Mouse (Mus musculus): Measurements from ENCODE around the gene Taf6l. TPM values are rescaled to one million over a fixed set of nuclear protein-coding genes. Genes with fewer than 3 reads are reported as not detected.

Gene Taf6l
- polyA plus RNA-seq, 1 experiment from 2014 or later: 17.1 TPM

DNA sequence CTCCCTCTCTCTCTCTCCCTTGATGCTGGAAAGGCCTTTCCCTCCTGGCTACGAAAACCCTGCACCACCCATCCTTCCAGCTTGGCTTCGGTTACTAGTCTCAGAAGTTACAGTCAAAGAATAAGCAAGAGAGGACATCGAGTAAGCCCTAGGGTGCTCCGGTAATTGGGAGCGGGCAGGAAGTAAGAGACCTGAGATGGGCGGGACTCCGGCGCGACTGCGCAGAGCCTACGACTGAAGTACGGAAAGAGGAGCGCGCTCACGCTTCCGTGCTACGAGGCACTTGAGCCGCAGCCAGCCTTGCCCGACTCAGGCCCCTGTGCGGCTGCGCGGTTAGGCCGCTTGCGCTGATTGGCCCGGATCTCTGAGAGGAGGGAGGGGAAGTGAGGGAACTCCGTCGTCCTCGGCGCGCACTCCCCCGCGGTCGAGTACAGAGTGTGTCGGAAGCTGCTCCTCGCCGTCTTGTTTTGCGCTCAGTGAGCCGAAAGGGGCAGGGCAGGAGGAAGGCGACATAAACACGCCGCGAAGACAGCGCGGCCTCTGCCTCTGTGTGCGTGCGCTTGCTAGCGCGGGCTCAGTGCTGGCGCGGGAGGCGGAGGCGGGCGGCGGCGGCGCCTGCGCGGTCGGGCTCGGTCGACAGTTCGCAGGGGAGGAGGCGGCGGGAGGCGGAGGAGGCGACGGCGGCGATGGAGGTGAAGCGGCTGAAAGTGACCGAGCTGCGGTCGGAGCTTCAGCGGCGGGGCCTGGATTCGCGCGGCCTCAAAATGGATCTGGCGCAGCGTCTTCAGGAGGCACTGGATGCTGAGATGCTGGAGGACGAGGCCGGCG is 33.6 kb upstream of the Taf6l start, which contains the start of gene Hnrnpul2:
TSS of gene Hnrnpul2 (plus strand) at position 415 of the 828 bp plus-strand sequence.
- H3K4me1 ChIP-seq (ENCODE audit: control insufficient read depth, insufficient read depth, low read length): peaks cover 20% of the 10 kb centered on the region; the same call in 1 of the 2 replicates
- peak within 1 kb of the TSS; percentile 97 for H3K4me3 ChIP-seq (ENCODE audit: low read depth, low read length)
- peak within 1 kb of the TSS; percentile 97 for H3K9ac ChIP-seq (replicated peaks; ENCODE audit: low read depth, low read length)
- H3K27ac ChIP-seq (ENCODE audit: low read length): peak within 1 kb of the TSS; percentile 99
- H3K4me2 ChIP-seq (replicated peaks; ENCODE audit: low read depth, low read length): peak within 1 kb of the TSS; percentile 92
- H3K9me3 ChIP-seq (ENCODE audit: control insufficient read depth, low read depth, low read length): no peaks in the 10 kb centered on the region
- peak; percentile 95 for ATAC-seq (ENCODE audit: insufficient number of reproducible peaks, insufficient read depth, low FRiP score, low read depth)
- no peaks in the 10 kb centered on the region for H3K27me3 ChIP-seq (ENCODE audit: control insufficient read depth, insufficient read depth, low read length)
- peaks cover 32% of the 10 kb centered on the region for H3K36me3 ChIP-seq (ENCODE audit: control insufficient read depth, insufficient read depth, low read length)
- under 1% methylated on average over 83 of the region's 83 CpGs for WGBS

- under 1% methylated on average over 33 of the region's 33 CpGs for WGBS
- ATAC-seq (ENCODE audit: insufficient number of reproducible peaks, insufficient read depth, low FRiP score, low read depth): peak; percentile 88
- Histone ChIP-seq H3K36me3 (ENCODE audit: control insufficient read depth, insufficient read depth, low read length) (peaks cover 29% of the 10 kb centered on the region), H3K4me1 (ENCODE audit: control insufficient read depth, insufficient read depth, low read length) (peaks cover 20% of the 10 kb centered on the region; the same call in 1 of the 2 replicates), H3K9ac (replicated peaks; ENCODE audit: low read depth, low read length) (peak within 1 kb of the TSS; percentile 97), H3K4me2 (replicated peaks; ENCODE audit: low read depth, low read length) (peak within 1 kb of the TSS; percentile 92), H3K4me3 (ENCODE audit: low read depth, low read length) (peak within 1 kb of the TSS; percentile 97), H3K27me3 (ENCODE audit: control insufficient read depth, insufficient read depth, low read length) (no peaks in the 10 kb centered on the region), H3K9me3 (ENCODE audit: control insufficient read depth, low read depth, low read length) (no peaks in the 10 kb centered on the region), H3K27ac (ENCODE audit: low read length) (peak within 1 kb of the TSS; percentile 99)
Measured at GRCm38 (mm10) chr19:8818801-8819595, 32.8 kb upstream of the Taf6l start, which contains the start of gene Ttc9c. TSS of gene Ttc9c (minus strand) at chr19:8819333.

GRCm38 (mm10) chr19:8818301-8818798 is 32.1 kb upstream of the Taf6l start:
- 20% methylated on average over 14 of the region's 14 CpGs for WGBS
- Histone ChIP-seq H3K4me1 (ENCODE audit: control insufficient read depth, insufficient read depth, low read length) (peaks cover 20% of the 10 kb centered on the region; the same call in 1 of the 2 replicates), H3K9ac (replicated peaks; ENCODE audit: low read depth, low read length) (peak overlapping the region; percentile 64), H3K4me2 (replicated peaks; ENCODE audit: low read depth, low read length) (peak overlapping the region; percentile 85), H3K27me3 (ENCODE audit: control insufficient read depth, insufficient read depth, low read length) (no peaks in the 10 kb centered on the region), H3K27ac (ENCODE audit: low read length) (peak overlapping the region; percentile 99), H3K36me3 (ENCODE audit: control insufficient read depth, insufficient read depth, low read length) (peaks cover 28% of the 10 kb centered on the region), H3K4me3 (ENCODE audit: low read depth, low read length) (peak overlapping the region; percentile 97), H3K9me3 (ENCODE audit: control insufficient read depth, low read depth, low read length) (no peaks in the 10 kb centered on the region)
- no peak for ATAC-seq (ENCODE audit: insufficient number of reproducible peaks, insufficient read depth, low FRiP score, low read depth)

- ATAC-seq (ENCODE audit: insufficient number of reproducible peaks, insufficient read depth, low FRiP score, low read depth): no peak
- Histone ChIP-seq H3K9me3 (ENCODE audit: control insufficient read depth, low read depth, low read length) (no peaks in the 10 kb centered on the region), H3K9ac (replicated peaks; ENCODE audit: low read depth, low read length) (0 out of 2 replicates have a peak overlapping the region, but pooled peaks have one; percentile 10), H3K4me1 (ENCODE audit: control insufficient read depth, insufficient read depth, low read length) (peaks cover 16% of the 10 kb centered on the region; the same call in 1 of the 2 replicates), H3K4me3 (ENCODE audit: low read depth, low read length) (no peak overlapping the region), H3K36me3 (ENCODE audit: control insufficient read depth, insufficient read depth, low read length) (peaks cover 24% of the 10 kb centered on the region), H3K27ac (ENCODE audit: low read length) (no peak overlapping the region), H3K4me2 (replicated peaks; ENCODE audit: low read depth, low read length) (peak overlapping the region; percentile 85), H3K27me3 (ENCODE audit: control insufficient read depth, insufficient read depth, low read length) (no peaks in the 10 kb centered on the region)
- 73% methylated on average over 3 of the region's 3 CpGs for WGBS
Measured at GRCm38 (mm10) chr19:8817001-8817400, 30.8 kb upstream of the Taf6l start.

DNA sequence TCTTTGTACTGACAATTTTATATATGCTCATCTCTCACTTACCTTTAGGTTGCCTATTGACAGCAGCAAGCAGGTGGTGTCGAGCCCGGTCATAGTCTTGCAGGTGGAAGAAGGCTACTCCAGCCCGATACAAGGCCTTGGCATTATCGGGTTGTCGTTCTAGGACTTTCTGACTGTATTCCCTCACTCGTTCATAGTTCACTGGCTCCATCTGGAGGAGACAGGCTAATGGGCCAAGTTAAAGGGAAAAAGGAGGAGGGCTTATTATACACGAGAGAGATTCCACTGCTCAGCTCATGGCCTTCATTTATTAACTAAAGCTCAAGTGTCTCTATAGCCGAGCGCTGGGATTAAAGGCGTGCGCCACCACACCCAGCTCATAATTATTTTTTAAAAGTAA is 29.6 kb upstream of the Taf6l start:
- H3K27me3 ChIP-seq (ENCODE audit: control insufficient read depth, insufficient read depth, low read length): no peaks in the 10 kb centered on the region
- H3K4me2 ChIP-seq (replicated peaks; ENCODE audit: low read depth, low read length): no peak overlapping the region
- no peak overlapping the region for H3K27ac ChIP-seq (ENCODE audit: low read length)
- no peak for ATAC-seq (ENCODE audit: insufficient number of reproducible peaks, insufficient read depth, low FRiP score, low read depth)
- no peak overlapping the region for H3K9ac ChIP-seq (replicated peaks; ENCODE audit: low read depth, low read length)
- no peaks in the 10 kb centered on the region for H3K9me3 ChIP-seq (ENCODE audit: control insufficient read depth, low read depth, low read length)
- H3K4me3 ChIP-seq (ENCODE audit: low read depth, low read length): no peak overlapping the region
- WGBS: 72% methylated on average over 11 of the region's 11 CpGs
- H3K4me1 ChIP-seq (ENCODE audit: control insufficient read depth, insufficient read depth, low read length): peaks cover 14% of the 10 kb centered on the region; the same call in 1 of the 2 replicates
- peaks cover 30% of the 10 kb centered on the region for H3K36me3 ChIP-seq (ENCODE audit: control insufficient read depth, insufficient read depth, low read length)

- H3K9me3 ChIP-seq (ENCODE audit: control insufficient read depth, low read depth, low read length): no peaks in the 10 kb centered on the region
- no peak overlapping the region for H3K4me2 ChIP-seq (replicated peaks; ENCODE audit: low read depth, low read length)
- H3K27me3 ChIP-seq (ENCODE audit: control insufficient read depth, insufficient read depth, low read length): no peaks in the 10 kb centered on the region
- H3K4me3 ChIP-seq (ENCODE audit: low read depth, low read length): no peak overlapping the region
- no peak overlapping the region for H3K9ac ChIP-seq (replicated peaks; ENCODE audit: low read depth, low read length)
- peaks cover 46% of the 10 kb centered on the region for H3K36me3 ChIP-seq (ENCODE audit: control insufficient read depth, insufficient read depth, low read length)
- no peak overlapping the region for H3K27ac ChIP-seq (ENCODE audit: low read length)
- ATAC-seq (ENCODE audit: insufficient number of reproducible peaks, insufficient read depth, low FRiP score, low read depth): no peak
- H3K4me1 ChIP-seq (ENCODE audit: control insufficient read depth, insufficient read depth, low read length): peaks cover 1% of the 10 kb centered on the region; the same call in 1 of the 2 replicates
- WGBS: 93% methylated on average over 5 of the region's 5 CpGs
Measured at GRCm38 (mm10) chr19:8806810-8807209, 20.6 kb upstream of the Taf6l start.

DNA sequence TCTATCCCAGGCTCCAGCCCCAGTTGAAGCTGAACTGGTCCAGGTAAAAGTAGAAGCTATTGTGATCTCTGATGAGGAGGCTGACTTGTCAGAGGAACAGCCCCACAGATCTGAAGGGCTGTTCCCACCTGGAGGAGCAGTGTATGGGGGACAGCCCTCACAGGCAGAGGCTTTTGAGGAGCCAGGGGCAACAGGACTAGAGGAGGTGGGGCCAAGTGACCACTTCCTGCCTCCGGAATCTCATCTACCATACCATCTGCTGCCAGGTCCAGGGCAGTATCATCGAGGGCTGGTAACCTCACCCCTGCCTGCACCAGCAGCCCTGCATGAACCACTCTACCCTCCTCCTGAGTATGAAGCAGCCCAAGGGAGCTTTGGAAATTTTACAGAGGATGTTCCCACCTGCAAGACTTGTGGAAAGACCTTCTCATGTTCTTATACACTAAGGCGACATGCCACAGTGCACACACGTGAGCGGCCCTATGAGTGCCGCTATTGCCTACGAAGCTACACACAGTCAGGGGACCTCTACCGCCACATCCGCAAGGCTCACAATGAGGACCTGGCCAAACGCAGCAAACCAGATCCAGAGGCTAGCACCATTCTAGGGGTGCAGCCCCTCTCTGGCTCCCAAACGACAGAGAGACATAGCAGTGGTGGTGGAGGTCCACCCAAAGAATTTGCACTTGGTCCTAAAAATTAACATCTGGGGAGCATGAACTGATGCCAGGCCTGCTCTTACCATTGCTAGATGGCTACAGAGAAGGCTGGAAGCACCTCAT is 17.9 kb upstream of the Taf6l start:
- H3K4me1 ChIP-seq (ENCODE audit: control insufficient read depth, insufficient read depth, low read length): peaks cover 4% of the 10 kb centered on the region; the same call in 1 of the 2 replicates
- peaks cover 29% of the 10 kb centered on the region for H3K36me3 ChIP-seq (ENCODE audit: control insufficient read depth, insufficient read depth, low read length)
- H3K27me3 ChIP-seq (ENCODE audit: control insufficient read depth, insufficient read depth, low read length): no peaks in the 10 kb centered on the region
- no peak overlapping the region for H3K4me3 ChIP-seq (ENCODE audit: low read depth, low read length)
- H3K9me3 ChIP-seq (ENCODE audit: control insufficient read depth, low read depth, low read length): no peaks in the 10 kb centered on the region
- no peak overlapping the region for H3K9ac ChIP-seq (replicated peaks; ENCODE audit: low read depth, low read length)
- no peak for ATAC-seq (ENCODE audit: insufficient number of reproducible peaks, insufficient read depth, low FRiP score, low read depth)
- H3K4me2 ChIP-seq (replicated peaks; ENCODE audit: low read depth, low read length): no peak overlapping the region
- 89% methylated on average over 11 of the region's 11 CpGs for WGBS
- H3K27ac ChIP-seq (ENCODE audit: low read length): no peak overlapping the region

Data from stomach, embryonic 14.5 days (tissue).